Mouse (Mus musculus): Measurements from ENCODE around the gene Gm3072.
"Not testable (repeated sequence)": the region's sequence is repeated elsewhere in the genome, so short reads cannot be mapped to it uniquely, and the experiment has no call there.

The Gm3072 gene

DNA sequence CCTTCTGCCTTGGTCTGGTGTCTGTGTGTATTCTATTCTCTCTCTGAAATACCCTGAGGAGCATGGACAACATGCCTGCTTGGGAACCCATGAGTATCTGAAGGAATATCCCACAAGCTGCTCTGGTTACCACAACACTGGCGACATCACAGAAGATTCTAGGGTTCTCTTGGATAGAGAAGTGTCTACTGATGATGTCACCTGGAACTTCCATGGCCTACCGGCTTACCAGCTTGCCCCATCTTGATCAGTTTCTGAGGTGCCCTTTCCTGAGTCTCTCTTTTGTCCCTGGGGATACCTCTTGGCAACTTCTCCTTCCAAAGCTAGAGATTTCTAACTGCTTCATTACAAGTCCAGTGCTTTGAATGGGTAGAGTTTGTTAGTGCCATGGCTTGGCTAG is at the start of gene Gm3072:
Gm3072 (minus strand) TSS at position 101 of the 400 bp plus-strand sequence.
- not testable (repeated sequence) for DNase-seq

DNA sequence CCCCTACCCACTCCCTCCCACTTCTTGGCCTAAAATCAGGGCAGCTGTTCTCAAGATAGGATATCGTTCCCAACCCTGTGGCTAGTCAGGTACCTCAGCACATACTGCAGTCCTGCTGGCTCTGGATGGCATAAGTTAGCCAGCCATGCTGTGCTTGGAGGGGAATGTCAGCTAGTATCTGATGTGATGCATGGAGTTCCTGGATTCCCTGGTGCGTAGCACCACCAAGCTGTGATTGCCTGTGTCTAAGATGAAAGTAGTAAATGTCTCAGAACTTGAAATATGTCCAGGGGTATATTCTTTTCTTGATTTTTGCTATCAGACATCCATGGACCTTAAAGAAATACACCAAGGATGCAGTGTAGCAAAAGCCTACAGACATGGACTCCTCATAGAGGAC is 23.8 kb upstream of the Gm3072 start:
- peak; percentile 21 for DNase-seq

DNA sequence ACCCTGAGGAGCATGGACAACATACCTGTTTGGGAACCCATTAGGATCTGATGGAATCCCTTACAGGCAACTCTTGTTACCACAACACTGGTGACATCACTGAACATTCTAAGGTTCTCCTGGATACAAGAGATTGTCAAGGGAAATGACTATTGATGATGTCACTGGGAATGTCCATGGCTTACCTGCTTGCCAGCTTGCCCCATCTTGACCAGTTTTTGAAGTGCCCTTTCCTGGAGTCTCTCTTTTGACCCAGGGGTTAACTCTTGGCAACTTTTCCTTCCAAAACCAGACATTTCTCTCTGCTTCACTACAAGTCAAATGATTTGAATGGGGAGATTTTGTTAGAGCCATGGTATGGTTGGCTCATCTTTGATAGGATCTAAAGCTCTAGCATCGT is 22.0 kb upstream of the Gm3072 start, which contains the start of gene Gm3676:
Gm3676 (minus strand) TSS at position 101 of the 400 bp plus-strand sequence.
- DNase-seq = not testable (repeated sequence)

DNA sequence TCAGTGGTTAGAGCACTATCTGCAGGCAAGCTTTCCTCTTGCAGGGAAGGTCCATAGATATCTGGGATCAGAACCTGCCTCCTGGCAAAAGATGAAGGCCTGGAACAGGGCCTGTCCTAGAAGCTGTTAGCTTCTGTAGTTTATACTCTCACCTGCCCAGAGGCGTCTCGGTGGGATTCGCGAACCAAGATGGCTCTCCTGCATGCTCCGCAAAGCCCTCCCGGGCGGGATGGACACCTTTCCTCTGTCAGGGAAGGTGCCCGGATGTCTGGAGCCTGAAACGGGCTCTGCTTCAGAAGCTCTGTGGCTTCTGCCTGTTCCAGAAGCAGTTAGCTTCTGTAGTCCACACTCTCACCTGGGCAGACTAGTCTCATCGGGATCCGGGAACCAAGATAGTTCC is 5.7 kb upstream of the Gm3072 start:
- DNase-seq = not testable (repeated sequence)

DNA sequence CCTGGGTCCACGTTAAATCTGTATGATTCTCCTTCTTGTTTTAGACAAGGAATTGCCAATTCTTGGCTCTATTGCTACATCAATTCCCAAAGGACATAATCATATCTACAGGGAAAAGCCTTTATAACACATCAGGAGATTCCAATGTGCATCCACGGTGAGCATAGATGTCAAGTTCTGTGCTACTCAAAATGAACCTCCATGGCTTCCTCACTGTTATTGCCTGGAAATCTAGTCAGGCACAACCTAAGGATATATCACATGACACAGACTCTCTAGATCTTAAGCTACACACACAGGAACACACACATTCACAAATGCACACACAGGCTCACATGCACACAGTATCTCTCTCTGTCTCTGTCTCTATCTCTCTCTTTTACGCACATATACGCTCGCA is 1.9 kb downstream of the Gm3072 start:
- DNase-seq = not testable (repeated sequence)

DNA sequence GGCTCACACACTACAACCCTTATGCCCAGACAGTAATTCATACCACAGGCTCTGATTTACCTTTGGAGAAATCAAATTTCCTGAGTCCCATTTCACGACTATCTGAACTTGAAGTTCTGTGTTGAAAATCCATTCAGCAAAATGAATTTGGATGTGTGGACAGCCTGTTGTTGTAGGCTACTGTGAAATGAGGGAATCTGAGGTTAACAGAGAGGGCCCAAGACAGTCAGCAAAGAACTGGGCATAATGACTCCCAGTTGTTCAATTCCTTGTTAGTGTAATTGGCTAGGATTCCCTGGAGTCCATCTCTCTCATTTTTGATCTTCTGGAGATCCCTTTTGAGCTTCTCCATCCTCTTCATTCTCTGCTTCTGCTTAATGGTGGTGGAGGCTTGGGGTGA is 13.7 kb downstream of the Gm3072 start:
- DNase-seq = not testable (repeated sequence)

DNA sequence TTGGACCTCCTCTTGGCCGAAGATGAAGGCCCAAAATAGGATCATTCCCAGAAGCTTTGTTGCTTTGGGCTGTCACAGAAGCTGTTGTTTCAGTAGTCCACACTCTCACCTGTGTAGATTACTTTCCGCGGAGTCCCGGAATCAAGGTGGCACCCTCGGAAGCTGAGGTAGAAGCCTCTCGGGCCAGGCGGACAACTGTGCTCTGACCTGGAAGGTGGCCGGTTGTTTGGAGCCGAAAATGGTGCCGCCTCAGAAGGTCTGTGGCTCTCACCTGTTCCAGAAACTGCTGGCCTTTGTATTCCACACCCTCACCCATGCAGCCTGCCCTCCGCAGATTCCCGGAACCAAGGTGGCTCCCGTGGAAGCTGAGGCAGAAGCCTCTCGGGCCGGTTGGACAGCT is 23.5 kb downstream of the Gm3072 start:
- not testable (repeated sequence) for DNase-seq

DNA sequence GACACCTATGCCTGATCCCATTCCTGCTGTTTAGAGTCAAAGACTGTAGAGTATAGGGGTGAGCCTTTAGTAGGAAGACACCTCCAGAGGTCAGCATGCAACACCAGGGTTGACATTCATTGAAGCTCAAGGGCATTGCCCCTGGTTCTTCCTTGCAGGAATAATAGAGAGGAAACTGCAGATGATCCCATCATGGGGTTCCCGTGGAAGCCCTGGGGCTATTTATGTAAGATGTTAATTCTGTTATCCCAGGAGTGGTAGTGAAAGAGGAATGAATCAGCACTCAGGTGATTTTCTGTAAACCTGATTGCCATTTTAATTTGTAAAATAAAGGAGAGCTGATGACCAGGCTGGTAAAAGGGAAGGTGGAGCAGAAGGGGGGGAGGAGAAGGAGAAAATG is 38.1 kb downstream of the Gm3072 start:
- not testable (repeated sequence) for DNase-seq

DNA sequence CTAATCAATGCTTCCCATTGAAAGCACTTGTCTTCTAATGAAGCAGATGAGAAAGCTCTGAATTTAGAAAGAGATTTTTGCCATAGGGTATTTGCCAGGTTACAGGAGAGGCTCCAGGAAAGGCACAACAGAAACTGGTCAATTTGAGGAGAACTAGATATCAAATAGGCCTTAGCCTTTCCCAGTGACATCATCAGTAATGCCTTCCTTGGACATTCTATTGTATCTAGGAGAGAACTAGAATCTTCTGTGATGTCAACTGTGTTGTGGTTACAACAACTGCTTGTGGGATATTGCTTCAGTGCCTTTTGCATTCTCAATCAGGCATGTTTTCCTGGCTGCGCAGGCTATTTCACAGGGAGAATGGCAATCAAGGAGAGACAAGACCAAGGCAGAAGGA is 51.5 kb downstream of the Gm3072 start, which contains the start of gene 1700049E17Rik2:
1700049E17Rik2 (plus strand) TSS at position 301 of the 400 bp plus-strand sequence.
- not testable (repeated sequence) for DNase-seq
